Mouse (Mus musculus) midbrain, embryonic 16.5 days (tissue): Measurements from ENCODE around the gene Klf11. TPM values are rescaled to one million over a fixed set of nuclear protein-coding genes. Genes with fewer than 3 reads are reported as not detected.

Experiments used
- ATAC-seq: fragments of 200-750 bp; cut with Nextera tagmentation; 2 replicates; pipeline ENCODE4 v1.8.0; 2017; ENCODE audit warnings: moderate TSS enrichment
- H3K27ac ChIP-seq: fragments of 300-500 bp; sonication (generic); 2 replicates; pipeline ENCODE4 v1.5.1; 2014; ENCODE audit warnings: mild to moderate bottlenecking, low read length, mixed read lengths
- H3K27me3 ChIP-seq: fragments of 300-500 bp; sonication (generic); 2 replicates; pipeline ENCODE4 v1.6.1; 2014; ENCODE audit warnings: low read depth, low read length, mixed read lengths; ENCODE audit not compliant: control insufficient read depth, insufficient read depth
- H3K36me3 ChIP-seq: fragments of 300-500 bp; sonication (generic); 2 replicates; pipeline ENCODE4 v1.6.1; 2014; ENCODE audit warnings: mild to moderate bottlenecking, low read length, moderate library complexity, mixed read lengths; ENCODE audit not compliant: control insufficient read depth, insufficient read depth
- H3K4me1 ChIP-seq: fragments of 300-500 bp; sonication (generic); 2 replicates; pipeline ENCODE4 v1.6.1; 2014; ENCODE audit warnings: mild to moderate bottlenecking, low read length, mixed read lengths; ENCODE audit not compliant: control insufficient read depth, insufficient read depth
- H3K4me2 ChIP-seq: fragments of 300-500 bp; sonication (generic); 2 replicates; pipeline ENCODE4 v1.6.1; 2014; ENCODE audit warnings: mild to moderate bottlenecking, low read length, mixed read lengths
- H3K4me3 ChIP-seq: fragments of 300-500 bp; sonication (generic); 2 replicates; pipeline ENCODE4 v1.5.1; 2014; ENCODE audit warnings: low read depth, mild to moderate bottlenecking, low read length, moderate library complexity, mixed read lengths
- H3K9ac ChIP-seq: fragments of 300-500 bp; sonication (generic); 2 replicates; pipeline ENCODE4 v1.6.1; 2014; ENCODE audit warnings: low read depth, low read length, mixed read lengths
- H3K9me3 ChIP-seq: fragments of 300-500 bp; sonication (generic); replicated peaks from 2 replicates; pipeline ENCODE4 v1.6.1; 2014; ENCODE audit warnings: mild to moderate bottlenecking, low read length, mixed read lengths; ENCODE audit not compliant: control insufficient read depth, poor library complexity, severe bottlenecking
- WGBS: fragments of 180-500 bp; shearing (Covaris S2); extraction: QIAGEN DNeasy Blood & Tissue Kit; methylation state at CpG from one replicate; pipeline ENCODE4 v1.1.7; 2014; 5-methylcytosine and 5-hydroxymethylcytosine counted together
- polyA plus RNA-seq: library from polyadenylated mRNA; unstranded; fragments of >200 nt; fragmentation: Nextera tagmentation; extraction: Ambion mirVana; gene quantifications from 2 replicates; pipeline ENCODE4 v1.2.1, GENCODE M21; 2015

Gene Klf11
- polyA plus RNA-seq, 1 experiment from 2014 or later: 21.4 TPM

DNA sequence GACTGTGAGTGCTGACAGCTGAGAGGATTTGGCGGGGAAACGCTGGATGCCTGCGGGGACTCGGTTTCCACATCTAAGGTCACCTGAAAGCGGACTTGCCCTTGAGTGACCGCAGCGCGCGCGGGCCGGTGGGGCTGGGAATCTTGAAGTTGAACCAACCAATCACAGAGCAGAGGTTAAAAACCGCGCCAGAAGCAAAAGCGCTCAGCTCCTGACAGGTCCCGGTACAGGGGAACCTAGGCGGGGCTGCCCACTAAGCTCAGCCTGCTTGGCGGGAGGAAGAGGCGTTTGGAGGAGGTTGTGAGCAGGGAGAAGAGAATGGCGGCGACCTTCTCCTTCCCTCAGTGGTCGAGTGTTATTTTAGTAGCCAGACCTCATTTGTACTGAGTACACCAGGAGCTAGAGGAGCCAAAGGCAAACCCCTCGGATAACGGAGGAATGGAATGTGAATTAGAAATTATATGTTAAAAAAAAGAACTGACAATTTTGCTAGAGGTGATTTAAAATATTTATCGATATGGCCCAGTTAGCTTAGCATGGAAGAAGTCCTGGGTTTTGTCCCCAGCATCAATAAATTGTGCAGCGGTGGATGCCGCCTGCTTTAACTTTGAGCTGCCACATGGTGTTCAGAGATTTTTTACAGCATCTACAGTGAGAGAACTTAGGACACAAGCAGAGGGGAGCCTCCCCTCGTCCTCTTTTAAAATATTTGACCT lies 55.8 kb downstream of the Klf11 start:
- H3K27me3 ChIP-seq: no peaks in the 10 kb centered on the region
- H3K36me3 ChIP-seq: no peaks in the 10 kb centered on the region
- peak overlapping the region; percentile 20 for H3K4me2 ChIP-seq
- H3K9ac ChIP-seq: no peak overlapping the region
- no peak for ATAC-seq
- 1% methylated on average over 27 of the region's 27 CpGs for WGBS
- no peak overlapping the region for H3K4me3 ChIP-seq
- H3K9me3 ChIP-seq: no peaks in the 10 kb centered on the region
- H3K4me1 ChIP-seq: peaks cover 6% of the 10 kb centered on the region; the same call in 1 of the 2 replicates
- H3K27ac ChIP-seq: no peak overlapping the region

DNA sequence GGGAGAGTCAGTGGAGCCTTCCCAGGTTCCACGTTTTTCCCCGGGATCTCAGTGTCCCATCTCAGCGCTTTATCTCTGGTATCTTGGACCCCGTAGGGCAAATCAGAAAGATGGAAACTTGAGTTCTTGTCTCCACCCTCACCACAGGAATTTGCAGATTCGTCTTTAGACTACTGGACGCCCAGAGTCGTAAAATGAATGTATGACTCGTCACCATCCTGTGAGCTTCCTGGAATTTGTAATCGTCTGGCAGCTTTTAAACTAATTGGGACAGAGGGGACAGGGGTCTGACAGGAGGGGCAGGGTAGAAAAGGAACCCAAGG lies 56.4 kb downstream of the Klf11 start:
- no peak overlapping the region for H3K27ac ChIP-seq
- no peak overlapping the region for H3K9ac ChIP-seq
- WGBS: 0% methylated on average over 9 of the region's 9 CpGs
- H3K4me2 ChIP-seq: peak overlapping the region; percentile 81
- H3K9me3 ChIP-seq: no peaks in the 10 kb centered on the region
- H3K4me1 ChIP-seq: peaks cover 6% of the 10 kb centered on the region; the same call in 1 of the 2 replicates
- no peak for ATAC-seq
- no peaks in the 10 kb centered on the region for H3K27me3 ChIP-seq
- H3K36me3 ChIP-seq: no peaks in the 10 kb centered on the region
- peak overlapping the region; percentile 80 for H3K4me3 ChIP-seq

DNA sequence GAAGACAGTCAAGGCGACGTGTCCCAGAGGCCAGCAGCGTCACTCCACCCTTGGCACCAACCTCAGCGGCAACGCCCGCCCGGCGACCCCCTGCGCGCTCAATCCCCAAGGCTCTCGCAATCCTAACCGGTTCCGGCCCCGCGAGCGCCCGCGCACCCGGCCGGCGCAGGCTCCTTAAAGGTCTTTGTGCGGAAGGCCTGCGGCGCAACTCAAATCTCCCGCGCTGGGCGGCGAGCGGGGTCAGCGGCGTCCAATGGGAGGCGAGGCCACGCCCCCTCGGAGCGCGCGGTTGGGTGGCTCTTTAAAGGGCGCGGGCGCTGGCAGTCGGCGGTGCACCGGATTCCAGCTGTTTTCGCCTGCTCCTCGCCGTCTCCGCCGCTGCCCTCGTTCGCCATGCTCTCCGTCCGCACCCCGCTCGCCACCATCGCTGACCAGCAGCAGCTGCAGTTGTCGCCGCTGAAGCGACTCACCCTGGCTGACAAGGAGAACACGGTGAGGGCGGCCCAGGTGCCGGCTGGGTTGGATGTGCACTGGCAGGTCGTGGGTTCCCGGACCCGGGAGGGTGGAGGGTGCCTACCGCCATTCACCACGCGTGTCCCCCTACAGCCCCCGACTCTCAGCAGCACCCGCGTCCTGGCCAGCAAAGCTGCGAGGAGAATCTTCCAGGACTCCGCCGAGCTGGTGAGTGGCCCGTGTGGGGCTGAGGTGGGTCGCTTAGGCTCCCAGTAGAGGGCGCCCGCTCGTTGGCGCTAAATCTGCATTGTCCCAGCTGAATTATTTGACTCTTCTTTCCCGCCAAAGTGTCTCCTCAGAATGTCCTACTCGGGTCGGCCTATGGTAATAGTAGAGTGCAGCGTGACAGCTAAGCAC lies 57.1 kb downstream of the Klf11 start, which contains the start of gene Rrm2:
Rrm2 (plus strand) TSS at position 288 of the 870 bp plus-strand sequence.
- no peaks in the 10 kb centered on the region for H3K27me3 ChIP-seq
- no peaks in the 10 kb centered on the region for H3K36me3 ChIP-seq
- H3K4me3 ChIP-seq: peak within 1 kb of the TSS; percentile 80
- peak within 1 kb of the TSS; percentile 81 for H3K4me2 ChIP-seq
- H3K4me1 ChIP-seq: peaks cover 6% of the 10 kb centered on the region; the same call in 1 of the 2 replicates
- H3K27ac ChIP-seq: peak within 1 kb of the TSS; percentile 75
- ATAC-seq: peak; percentile 92
- H3K9ac ChIP-seq: peak within 1 kb of the TSS; percentile 84
- under 1% methylated on average over 83 of the region's 83 CpGs for WGBS
- no peaks in the 10 kb centered on the region for H3K9me3 ChIP-seq

DNA sequence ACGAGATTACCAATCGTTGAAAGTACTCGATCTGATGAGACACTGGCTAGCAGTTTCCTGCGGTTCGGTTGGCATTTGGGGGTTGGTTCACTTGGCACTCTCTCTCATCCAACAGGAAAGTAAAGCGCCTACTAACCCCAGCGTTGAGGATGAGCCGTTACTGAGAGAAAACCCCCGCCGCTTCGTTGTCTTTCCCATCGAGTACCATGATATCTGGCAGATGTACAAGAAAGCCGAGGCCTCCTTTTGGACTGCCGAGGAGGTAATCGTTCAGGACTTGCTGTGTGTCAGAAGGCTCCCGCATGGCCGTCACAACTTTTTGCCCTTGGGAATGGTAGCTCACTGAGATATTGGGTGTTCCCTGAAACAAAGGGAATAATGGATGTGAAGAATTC lies 57.7 kb downstream of the Klf11 start:
- no peaks in the 10 kb centered on the region for H3K36me3 ChIP-seq
- WGBS: under 1% methylated on average over 17 of the region's 17 CpGs
- no peaks in the 10 kb centered on the region for H3K27me3 ChIP-seq
- H3K9me3 ChIP-seq: no peaks in the 10 kb centered on the region
- no peak; the same call in 1 of the 2 replicates for ATAC-seq
- H3K4me1 ChIP-seq: peaks cover 6% of the 10 kb centered on the region; the same call in 1 of the 2 replicates
- peak overlapping the region; percentile 80 for H3K4me3 ChIP-seq
- H3K9ac ChIP-seq: peak overlapping the region; percentile 84; the same call in 1 of the 2 replicates
- H3K27ac ChIP-seq: no peak overlapping the region
- peak overlapping the region; percentile 81 for H3K4me2 ChIP-seq

DNA sequence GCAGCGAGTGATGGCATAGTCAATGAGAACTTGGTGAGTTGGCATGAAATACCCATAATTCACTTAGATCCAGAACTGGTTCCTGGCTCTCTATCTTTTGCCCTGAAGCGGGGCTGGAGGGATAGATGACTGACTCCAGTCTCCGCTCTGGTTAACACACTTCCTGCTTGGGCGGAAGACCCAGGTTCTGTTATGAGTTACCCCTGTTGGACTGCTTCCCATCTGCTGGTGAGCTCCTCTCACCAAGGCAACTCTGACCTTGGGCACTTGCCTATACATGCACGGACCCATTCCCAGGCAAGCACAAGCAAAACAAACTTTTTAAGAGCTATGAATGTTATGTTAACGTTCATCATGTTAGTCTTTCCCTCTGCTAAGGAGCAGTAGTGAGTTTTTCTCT lies 58.3 kb downstream of the Klf11 start:
- Histone ChIP-seq H3K27me3 (no peaks in the 10 kb centered on the region), H3K9ac (no peak overlapping the region), H3K9me3 (no peaks in the 10 kb centered on the region), H3K27ac (no peak overlapping the region), H3K4me1 (peaks cover 6% of the 10 kb centered on the region; the same call in 1 of the 2 replicates), H3K36me3 (no peaks in the 10 kb centered on the region), H3K4me2 (peak overlapping the region; percentile 81), H3K4me3 (peak overlapping the region; percentile 80; the same call in 1 of the 2 replicates)
- 26% methylated on average over 6 of the region's 6 CpGs for WGBS
- ATAC-seq: no peak

DNA sequence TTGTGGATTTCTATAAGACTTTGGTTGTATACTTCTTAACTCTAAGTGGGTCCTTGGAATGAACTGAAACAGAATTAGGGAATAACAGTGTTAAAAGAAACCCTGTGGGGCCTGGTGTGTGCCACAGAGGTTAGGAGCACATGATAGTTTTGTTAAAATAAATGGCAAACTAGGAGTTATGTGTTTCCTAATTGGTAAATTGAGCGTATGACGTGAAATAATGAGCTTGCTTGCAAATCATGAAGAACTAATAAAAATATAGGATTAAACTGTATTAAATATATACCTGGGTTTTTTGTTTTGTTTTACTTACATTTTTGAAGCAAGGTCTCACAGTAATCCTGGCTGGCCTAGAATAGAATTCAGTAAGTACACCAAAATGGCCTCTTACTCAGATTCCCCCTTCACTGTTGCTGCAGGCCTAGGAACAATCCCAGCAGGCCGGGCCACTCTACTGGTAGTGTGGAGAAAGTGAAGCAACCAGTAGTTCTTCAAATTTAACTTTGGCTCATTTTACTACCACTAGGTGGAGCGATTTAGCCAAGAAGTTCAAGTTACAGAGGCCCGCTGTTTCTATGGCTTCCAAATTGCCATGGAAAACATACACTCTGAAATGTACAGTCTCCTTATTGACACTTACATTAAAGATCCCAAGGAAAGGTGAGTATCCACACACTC lies 58.9 kb downstream of the Klf11 start:
- Histone ChIP-seq H3K4me1 (peaks cover 6% of the 10 kb centered on the region; the same call in 1 of the 2 replicates), H3K4me2 (no peak overlapping the region), H3K9me3 (no peaks in the 10 kb centered on the region), H3K9ac (no peak overlapping the region), H3K27ac (no peak overlapping the region), H3K4me3 (no peak overlapping the region), H3K36me3 (no peaks in the 10 kb centered on the region), H3K27me3 (no peaks in the 10 kb centered on the region)
- WGBS: 34% methylated on average over 5 of the region's 5 CpGs
- ATAC-seq: no peak

DNA sequence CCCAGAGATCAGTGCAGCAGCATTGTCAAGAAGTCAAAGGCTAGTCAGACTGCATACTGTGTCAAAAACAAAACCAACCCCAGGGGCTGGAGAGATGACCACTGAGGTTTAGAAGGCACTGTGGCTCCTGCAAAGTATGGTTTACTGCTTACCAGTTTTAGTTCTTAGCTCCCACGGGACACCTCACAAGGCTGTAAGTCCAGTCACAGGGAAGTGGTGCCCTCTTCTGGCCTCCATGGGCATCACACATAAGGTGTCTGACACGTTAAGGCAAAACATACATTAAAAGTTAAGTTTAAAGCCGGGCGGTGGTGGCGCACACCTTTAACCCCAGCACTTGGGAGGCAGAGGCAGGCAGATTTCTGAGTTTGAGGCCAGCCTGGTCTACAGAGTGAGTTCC lies 59.6 kb downstream of the Klf11 start:
- Histone ChIP-seq H3K4me2 (no peak overlapping the region), H3K36me3 (no peaks in the 10 kb centered on the region), H3K4me3 (no peak overlapping the region), H3K9me3 (no peaks in the 10 kb centered on the region), H3K9ac (no peak overlapping the region), H3K27me3 (no peaks in the 10 kb centered on the region), H3K4me1 (peaks cover 6% of the 10 kb centered on the region; the same call in 1 of the 2 replicates), H3K27ac (no peak overlapping the region)
- ATAC-seq: no peak
- 65% methylated on average over 5 of the region's 5 CpGs for WGBS
